Mouse (Mus musculus): Measurements from ENCODE around the gene Ubald1.

Ubald1 gene

DNA sequence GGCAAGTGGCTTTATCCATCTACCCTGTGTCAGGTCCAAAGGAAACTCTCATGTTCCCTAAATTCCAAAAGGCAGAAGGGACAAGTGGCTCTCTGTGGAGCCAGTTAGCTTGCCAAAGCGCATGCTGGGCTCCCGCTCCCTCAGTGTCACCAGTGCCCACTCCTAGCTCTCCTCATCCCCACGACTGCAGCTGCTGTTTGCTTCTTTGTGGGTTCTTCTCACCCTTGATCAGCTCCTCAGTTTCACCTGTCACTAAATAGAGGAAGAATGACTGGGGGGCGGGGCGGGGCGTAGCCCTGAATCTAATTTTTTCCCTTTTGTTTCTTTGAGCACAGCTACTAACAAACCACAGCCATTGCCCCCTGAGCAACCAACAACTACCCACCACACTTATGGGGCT, 18.8 kb upstream of the Ubald1 start:
- DNase-seq = no peak

DNA sequence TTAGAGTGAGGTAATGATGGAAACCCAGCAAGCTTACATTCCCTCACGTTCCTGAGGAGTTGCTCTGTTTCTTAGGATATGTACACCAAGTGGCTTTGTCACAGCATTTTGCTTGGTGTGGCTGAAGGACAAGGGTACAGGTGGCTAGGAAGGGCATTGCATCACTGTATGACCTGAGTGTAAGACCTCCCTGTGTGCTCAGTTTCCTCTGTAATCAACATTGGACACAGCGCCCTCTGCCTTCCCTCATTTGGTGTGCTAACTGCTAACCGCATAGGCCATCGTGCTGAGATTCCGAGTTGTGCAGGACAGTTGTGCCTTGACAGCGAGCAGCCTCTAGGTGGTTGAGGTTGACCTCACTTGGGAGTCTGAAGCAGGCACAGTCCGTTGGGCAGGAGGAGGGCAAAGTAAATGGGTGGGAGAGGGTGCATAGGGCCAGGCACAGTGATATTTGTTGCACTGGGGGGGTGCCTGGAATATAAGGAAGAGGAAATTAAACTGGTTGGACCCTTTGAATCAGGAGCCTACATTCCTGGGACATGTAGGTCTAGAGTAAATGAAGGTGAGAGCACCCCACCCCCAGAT, 17.1 kb upstream of the Ubald1 start:
- DNase-seq = no peak

DNA sequence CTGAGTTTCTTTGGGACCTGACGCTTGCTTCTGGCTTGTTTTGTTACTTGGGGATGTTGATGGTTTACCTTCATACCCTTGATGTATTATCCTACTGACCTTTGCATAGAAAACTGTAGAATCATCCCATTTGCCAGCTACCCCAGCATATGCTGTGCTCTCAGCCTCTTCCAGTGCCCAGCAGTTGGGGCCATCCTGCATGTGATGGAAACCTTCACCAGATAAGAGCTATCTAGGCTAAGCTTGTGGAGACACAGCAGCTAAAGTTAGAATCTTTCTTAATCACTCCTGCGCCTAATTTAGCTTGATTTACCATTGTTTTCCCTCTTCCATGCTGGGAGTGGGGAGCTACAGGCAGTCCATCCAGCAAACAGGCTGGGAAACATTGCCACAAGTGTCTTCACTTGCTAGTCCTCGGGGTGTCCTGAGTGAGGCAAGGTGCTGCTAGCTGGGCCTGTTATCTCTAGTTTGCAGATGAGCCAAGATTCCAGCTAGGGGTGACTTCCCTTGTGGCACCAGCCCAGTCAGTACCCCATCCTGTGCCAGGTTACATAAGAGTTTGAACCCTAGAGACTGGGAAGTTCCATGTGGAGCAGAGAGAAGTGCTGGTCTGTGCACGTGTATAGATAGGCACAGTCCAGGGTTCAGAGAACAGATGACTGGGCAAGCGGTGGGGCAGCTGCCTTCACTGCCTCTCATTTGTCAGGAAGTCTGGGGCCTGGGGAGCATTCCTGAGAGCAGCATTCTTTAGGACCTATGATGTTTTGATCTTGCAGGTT, 16.3 kb upstream of the Ubald1 start:
- DNase-seq = no peak

DNA sequence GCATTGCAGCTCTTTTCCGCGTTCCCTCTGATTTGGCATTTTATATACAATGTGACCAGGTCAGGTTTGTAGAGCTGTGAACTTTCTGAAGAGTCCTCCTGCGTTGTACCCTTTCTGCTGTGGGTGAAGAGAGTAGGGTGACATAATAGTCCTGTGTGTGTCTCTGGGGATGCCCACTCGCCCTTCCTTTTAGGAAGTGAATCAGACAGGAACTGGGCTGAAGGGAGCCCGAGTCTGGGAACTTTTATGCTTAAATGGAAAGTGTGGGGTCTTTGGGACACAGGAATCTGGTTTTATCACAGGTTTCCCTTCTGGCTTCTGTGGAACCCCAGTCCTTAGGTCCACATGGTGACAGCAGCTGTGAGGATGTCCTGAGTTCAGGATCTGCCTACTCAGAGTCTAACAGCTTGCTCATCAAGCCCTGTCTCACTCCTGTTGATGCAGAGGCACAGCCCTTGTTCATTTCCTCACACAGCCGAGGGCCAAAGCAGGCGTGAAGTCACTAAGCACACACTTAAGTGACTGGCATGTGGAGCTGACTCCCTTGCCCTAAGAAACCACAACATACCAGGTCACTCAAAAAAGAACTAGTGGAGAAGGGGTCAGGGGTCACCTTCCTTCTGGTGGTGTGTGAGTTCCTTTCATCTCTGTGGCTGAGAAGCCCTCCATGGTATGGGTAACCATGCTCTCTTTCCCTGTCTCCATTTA, 14.2 kb upstream of the Ubald1 start:
- DNase-seq = peak in 1 of 2 experiments; percentile 68

DNA sequence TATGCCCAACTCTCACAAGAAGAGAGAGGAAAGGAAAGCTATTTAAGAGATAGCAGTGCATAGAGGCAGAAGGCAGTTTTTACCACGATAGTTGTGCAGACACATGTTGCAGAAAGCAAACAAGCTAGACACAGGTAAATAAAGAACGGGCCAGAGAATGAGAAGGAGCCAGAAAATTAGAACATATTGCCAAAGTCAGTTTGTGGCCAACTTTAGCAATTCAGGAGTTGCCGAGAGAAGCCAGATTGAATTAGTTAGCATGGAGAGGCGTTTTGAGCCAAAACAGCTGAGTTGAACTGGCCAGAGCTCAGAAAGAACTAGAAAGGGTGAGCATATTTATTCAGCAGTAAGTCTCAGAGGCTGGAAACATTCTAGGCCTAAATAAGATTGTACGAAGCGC, 12.1 kb upstream of the Ubald1 start:
- peak in 1 of 2 experiments; percentile 10 for DNase-seq

DNA sequence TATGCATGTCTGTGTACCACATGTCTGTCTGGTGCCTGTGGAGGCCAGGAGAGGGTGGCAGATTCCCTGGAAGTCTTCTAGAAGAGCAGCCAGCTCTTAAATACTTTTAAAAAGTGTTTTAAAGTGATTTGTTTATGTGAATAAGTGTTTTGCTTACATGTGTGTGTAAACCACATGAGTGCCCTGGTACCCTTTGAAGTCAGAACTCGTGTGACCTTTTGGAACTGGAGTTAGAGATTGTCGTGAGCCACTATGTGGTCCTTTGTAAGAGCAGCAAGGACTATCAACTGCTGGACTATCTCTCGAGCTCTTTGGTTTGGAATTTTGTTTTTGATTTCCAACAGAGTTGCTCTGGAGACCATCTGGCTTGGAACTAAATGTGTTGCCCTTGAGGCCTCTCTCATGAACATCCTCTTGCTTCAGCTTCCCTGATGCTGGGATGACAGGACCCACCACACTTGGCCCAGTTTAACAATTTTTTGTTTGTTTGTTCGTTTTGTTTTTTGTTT, 10.1 kb upstream of the Ubald1 start:
- DNase-seq = peak in 1 of 2 experiments; percentile 23

DNA sequence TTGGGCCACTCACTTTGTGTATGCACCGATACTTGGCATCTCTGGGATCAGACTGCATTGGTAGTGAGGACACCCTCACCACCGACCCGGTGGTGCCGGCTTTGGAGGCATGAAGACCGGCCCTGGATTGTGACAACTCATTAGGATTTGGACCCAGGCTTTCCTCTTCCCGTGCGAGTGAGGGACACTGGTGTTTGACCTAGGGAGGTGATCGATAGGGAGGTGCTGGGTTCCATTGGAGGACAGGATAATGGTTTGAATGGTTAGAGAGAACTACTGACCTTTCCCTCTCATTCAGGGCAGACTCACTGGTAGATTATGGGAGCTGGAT, 6.5 kb upstream of the Ubald1 start:
- DNase-seq = no peak

DNA sequence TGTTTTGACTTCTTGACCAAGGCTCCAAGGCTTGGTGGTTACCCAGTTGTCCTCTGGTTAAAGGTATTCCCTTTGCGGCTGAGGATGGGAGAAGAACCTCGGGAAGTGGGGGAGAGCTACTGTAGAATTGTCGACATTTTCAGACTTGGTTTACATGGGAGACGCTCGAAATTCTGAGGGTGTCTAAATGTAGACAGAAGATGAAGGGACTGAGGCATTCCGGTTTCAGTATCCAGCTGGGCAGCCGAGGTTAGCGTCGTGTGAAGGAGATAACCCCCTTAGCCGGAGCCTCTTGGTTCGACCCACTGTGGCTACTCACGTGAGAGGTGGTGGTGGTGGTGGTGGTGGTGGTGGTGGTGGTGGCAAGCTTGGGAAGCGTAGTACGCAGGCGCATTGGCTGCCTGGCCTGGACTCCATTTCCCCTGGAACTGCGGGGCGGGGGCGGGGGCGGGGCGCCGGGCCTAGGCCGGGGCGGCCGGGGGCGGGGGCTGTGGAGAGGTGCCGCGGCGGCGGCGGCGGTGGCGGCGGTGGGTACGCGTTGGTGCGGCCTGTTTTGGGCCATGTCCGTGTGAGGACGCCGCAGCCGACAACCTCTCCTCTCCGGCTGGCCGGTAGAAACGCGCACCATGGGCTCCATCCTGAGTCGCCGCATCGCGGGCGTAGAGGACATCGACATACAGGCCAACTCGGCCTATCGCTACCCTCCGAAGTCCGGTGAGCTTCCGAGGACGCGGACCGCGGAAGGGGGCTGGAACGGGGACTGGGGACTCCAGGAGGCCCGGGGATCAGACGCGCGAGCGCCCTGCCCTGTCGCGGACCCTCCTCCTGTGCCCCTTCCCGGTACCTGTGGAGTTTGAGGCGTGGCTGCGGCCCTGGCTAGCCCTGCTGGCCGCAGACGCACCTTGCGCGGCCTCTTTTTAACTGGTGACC, 5.9 kb upstream of the Ubald1 start, which contains the start of gene Mgrn1:
Gene Mgrn1, plus strand, starts transcription at position 490 of the 930 bp plus-strand sequence.
- DNase-seq = peak; percentile 91 to 95

DNA sequence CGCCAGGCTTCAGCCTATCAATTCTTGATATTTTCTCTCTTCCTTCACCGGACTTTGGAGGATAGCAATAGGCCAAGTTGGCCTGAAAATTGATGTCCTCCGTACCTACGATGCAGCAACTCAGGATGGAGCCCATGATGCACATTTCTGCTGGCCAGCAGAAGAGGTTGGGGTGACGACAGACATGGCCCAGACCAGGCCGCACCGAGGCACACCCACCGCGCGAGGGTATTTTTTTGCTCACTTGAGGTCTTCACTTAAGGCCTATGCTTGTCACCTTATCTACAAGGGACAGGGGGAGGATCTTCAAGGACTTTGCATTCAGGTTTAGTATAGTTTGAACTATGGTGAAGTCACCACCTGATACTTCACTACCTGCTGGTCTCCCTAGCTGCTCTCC, 4.8 kb upstream of the Ubald1 start:
- peak in 1 of 2 experiments; percentile 26 for DNase-seq

DNA sequence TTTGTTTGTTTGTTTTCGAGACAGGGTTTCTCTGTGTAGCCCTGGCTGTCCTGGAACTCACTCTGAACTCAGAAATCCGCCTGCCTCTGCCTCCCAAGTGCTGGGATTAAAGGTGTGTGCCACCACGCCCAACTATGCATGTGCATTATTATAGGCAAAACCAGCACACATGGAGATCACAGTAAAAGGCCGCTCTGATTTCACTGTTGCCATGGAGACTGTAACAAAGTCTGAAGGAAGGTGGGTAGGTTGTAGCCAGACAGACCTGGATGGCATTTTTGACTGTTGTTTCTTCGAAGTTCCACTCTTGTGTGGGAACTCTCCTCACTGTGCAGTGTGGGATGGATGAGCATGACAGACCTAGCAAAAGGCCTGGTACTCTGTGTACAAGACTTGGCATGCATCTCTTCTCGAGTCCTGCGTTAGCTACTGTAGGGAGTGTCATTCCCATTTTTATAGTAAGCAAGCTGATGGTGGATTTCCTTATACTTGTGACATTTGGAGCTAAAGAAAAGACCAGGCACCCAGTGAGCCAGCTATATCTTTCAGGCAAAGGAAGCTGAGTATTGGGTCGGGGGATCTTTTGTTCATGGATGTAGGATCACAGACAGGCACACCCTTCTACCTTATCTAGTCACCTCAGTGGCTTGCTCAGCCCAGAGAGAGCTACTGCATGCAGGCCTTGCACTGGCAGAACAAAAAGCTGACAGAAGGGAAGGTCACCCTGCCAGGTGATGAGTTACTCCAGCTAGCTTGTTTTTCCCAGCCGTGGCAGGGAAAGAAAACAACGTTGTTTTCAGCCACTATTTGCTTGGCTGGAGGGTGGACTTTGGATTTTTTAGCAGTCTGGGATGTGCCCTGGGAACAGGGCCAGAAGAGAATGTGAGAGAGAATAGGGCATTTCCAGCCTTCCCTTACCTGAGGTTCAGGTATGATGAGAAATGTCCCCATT, 1.6 kb upstream of the Ubald1 start:
- DNase-seq = no peak

DNA sequence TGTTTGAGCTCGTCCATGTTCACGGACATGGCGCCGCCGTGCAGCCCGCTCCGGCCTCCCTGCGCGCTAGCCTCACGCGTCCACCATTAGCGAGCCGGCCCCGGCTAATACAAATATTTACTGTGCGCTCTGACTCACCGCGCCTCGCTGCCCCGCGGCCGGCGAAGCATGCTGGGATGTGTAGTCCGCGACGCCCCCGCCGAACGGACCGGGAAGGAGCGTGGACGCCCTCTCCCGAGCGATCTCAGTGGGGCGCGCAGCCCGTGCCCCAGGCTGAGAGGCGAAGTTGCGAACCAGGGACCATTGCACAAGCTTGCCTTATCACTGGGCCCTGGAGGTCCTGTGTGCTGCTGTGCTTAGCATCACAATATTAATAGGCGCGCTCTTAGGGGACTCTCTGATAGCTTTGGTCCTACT, 399 bp downstream of the Ubald1 start:
- peak; percentile 94 to 96 for DNase-seq

DNA sequence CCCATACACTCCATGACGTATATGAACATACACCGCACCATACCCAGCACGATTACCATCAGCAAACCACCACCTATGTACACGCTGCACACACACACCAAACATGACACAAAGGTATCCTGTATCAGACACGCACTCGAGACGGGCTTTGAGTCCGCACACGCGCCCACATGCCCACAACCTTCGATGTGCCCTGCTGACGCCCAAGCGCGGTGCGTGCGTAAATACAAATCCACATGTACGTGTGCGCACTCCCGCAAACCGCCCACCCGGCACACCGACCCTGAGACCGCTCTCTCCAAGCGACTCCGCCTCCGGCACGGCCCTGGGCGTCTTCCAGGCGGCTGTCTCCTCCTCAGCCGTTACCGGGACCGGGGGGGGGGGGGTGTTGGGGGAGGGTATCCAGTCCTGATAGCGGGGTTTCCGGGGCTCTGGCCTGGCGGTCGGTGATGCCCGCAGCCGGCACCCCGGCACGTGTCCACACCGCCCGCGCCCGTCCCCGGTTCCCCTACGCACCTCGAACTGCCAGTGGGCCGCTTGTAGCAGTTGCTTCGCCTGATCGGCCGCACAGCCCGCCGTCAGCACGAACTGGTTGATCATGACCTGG, 911 bp downstream of the Ubald1 start:
- DNase-seq = no peak

DNA sequence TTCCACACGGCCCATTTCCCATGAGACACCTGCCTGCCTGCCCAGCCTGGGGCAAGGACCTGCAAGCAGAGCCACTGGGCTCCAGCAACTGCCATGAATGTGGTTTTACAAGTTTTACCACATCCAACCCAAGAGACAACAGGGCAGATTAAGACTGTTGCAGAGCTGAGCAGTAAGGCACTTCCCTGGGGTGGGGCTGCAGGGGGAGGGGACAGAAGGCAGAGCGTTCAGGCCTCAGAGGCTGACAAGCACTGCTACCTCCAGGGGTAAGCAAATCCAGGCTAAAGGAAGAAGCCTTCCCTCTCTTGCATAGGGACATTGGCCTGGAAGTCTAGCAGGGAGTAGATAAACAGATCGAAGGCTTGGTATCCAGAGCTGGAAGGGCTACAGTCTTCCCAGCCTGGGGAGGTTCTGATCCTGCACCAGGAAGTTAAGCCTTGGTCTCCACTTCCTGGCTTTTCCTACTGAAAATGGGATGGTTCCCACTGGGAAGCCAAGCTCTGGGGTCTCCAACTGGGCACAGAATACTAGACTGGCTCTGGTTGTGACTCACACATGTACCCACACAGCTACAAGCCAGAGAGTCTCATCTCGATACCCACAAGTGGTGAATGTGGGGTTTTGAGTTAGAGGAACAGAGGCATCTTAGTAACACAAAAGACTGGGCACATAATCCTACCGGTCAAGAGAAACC, 1.8 kb downstream of the Ubald1 start:
- DNase-seq = peak; percentile 61 to 75

DNA sequence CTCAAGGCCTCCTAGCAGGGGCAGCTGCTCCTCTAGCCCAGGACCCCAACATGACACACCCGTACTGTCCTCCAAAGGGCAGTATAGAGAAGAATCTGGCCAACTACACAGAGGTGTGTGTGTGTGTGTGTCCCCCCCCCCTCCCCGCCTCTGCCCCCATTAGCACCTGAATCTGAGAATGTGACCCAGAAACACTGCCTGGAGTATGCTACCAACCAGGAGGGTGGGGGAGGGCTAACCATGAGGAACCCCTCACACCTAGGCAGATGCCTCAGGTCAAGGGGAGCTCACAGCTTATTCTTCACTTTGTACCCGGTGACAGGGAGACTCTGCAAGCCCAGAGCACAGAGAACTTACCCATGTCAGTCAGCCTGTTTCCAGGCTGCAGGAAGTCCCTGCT, 2.4 kb downstream of the Ubald1 start:
- no peak for DNase-seq

DNA sequence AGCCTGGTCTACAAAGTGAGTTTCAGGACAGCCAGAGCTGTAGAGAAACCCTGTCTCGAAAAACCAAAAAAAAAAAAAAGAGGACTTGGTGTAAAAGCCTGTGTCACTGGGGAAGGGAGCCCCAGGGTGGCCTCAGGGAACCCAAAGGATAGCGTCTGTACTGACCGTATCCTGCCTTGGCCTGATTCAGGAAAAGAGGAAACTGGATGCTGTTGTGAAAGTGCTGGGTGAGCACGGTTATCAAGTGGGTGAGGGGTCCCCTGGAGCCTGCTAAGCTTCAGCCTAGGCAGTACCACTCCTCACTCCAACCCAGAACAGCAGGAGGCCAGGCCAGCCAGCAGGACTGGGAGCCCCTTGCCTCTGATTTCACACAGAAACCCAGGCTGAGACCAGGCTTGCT, 2.9 kb downstream of the Ubald1 start:
- DNase-seq = peak; percentile 30 to 39

DNA sequence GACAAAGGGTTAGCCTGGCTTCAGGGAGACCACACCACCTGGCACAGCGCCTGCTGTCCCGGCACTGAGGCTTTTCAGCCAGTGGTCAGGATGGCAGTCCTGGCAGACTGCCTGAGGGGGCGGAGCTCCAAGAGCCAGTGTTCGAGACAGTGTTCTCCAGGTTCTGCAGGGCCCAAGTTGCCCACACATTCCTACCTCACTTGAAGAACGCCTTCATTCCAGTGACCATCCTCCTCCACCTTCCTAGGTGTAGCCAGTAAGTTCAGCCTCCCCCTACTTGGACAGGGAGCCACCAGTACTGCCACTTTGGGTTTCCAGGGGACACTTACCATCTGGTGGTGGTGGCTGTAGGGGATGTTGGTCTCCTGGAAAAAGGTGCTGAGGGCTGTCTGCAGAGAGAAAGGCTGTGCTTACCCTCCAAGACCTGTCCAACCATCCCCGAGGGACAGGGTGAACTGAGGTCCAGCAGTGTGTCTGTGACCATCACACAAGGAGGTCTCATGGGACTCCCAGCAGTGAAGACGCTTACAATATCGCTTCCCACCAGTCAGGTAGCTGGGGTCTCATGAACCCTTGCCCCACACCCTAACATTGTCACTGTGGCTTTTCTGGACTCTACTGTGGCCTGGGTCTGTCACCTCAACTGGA, 4.0 kb downstream of the Ubald1 start:
- DNase-seq = peak; percentile 84 to 90

DNA sequence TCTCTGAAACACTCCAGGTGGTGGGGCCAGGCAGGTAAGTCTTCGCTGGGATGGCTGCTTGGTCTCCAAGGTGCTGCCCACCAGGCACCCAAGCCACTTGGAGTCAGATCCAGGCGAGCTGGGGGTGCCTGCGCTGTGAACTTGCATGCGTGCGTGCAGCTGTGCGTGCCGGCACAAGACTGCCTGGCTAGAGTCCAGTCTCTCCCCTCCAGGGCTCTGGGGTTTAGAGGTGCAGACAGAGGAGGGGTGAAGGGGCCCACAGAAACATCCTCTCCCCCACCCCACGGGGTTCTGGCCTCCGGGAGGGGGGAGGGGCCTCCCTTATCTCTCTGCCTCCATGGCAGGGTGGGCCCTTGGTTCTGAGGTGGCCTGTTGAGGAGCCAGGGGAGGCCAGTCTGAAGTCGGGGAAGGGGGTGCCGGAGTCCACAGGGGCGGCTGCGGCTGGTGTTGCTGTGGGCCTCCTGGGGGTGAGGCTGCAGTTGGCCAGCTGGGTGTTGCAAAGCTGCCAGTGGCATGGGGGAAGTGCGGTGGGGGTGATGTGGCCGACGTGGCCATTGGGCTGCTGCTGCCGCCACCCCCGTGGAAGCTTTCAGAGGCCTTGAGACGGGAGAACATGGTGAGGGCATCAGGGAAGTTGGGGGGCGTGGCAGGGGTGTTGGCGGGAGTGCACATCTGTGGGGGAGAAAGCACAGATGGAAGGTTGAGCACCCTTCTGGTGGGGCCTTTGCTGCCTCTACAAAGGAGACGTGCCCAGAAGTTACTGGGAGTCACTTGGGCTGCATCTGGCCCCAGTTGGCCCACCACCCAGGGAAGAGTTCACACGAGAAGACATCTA, 4.7 kb downstream of the Ubald1 start:
- peak in 1 of 2 experiments; percentile 68 for DNase-seq

DNA sequence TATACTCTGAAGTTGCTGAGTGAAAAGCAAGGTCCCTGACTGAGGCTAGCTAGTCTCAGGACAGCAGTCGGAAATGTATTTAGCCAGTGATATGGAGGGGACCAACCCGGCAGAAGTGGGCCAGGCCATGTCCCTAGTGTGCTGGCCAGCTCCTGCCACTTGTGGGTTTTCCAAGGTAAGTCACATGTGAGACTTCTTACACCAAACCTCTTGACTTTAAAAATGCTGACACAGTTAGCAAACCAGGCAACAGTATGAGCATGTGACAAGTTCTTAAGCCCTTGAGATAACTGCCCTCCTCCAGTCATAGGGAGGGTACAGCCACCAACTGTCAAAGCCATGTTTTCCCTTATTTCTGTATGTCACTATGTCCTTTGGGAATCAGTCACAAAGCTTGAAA, 8.2 kb downstream of the Ubald1 start:
- DNase-seq = peak; percentile 46 to 76

DNA sequence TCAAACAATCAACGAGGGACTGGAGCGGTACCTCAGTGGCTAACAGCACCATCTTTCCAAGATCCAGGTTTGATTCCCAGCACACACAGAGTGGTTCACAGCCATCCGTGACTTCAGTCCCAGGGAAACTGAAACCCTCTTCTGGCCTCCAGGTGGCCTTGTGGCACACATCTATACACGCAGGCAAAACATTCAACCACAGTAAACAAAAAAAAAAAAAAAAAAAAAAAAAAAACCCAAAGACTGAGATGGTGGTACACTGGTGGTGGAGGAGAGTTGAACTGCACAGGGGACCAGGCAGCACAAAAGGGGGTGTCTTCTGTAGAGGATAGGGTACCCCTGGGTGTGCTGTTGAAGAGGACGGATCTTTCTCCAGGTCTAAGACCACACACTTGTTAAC, 9.6 kb downstream of the Ubald1 start:
- no peak for DNase-seq

Measured in lung, postnatal 4 days (tissue).